Mouse (Mus musculus) intestine, embryonic 16.5 days (tissue): ENCODE data around the gene Tbxa2r. TPM values are rescaled to one million over a fixed set of nuclear protein-coding genes. Genes with fewer than 3 reads are reported as not detected.

Experiments used
- ATAC-seq: fragments of 200-750 bp; cut with Nextera tagmentation; 2 replicates; pipeline ENCODE4 v1.8.0; 2017; ENCODE audit warnings: moderate TSS enrichment, moderate library complexity
- H3K27ac ChIP-seq: fragments of 300-500 bp; sonication (generic); 2 replicates; pipeline ENCODE4 v1.5.1; 2014; ENCODE audit warnings: mild to moderate bottlenecking, low read length
- H3K27me3 ChIP-seq: fragments of 300-500 bp; sonication (generic); replicated peaks from 2 replicates; pipeline ENCODE4 v1.6.1; 2014; ENCODE audit warnings: low read length, control low read depth, mixed read lengths; ENCODE audit not compliant: control insufficient read depth, insufficient read depth
- H3K36me3 ChIP-seq: fragments of 300-500 bp; sonication (generic); 2 replicates; pipeline ENCODE4 v1.6.1; 2014; ENCODE audit warnings: low read length, control low read depth; ENCODE audit not compliant: control insufficient read depth, insufficient read depth
- H3K4me1 ChIP-seq: fragments of 300-500 bp; sonication (generic); 2 replicates; pipeline ENCODE4 v1.6.1; 2014; ENCODE audit warnings: low read length, control low read depth, mixed read lengths; ENCODE audit not compliant: control insufficient read depth, insufficient read depth
- H3K4me2 ChIP-seq: fragments of 300-500 bp; sonication (generic); 2 replicates; pipeline ENCODE4 v1.6.1; 2014; ENCODE audit warnings: low read depth, low read length, control low read depth
- H3K4me3 ChIP-seq: fragments of 300-500 bp; sonication (generic); 2 replicates; pipeline ENCODE4 v1.5.1; 2014; ENCODE audit warnings: mild to moderate bottlenecking, low read length
- H3K9ac ChIP-seq: fragments of 300-500 bp; sonication (generic); 2 replicates; pipeline ENCODE4 v1.6.1; 2014; ENCODE audit warnings: low read depth, low read length
- H3K9me3 ChIP-seq: fragments of 300-500 bp; sonication (generic); 2 replicates; pipeline ENCODE4 v1.6.1; 2016; ENCODE audit warnings: low read length, control low read depth; ENCODE audit not compliant: control insufficient read depth
- WGBS: fragments of 180-500 bp; shearing (Covaris S2); extraction: QIAGEN DNeasy Blood & Tissue Kit; methylation state at CpG from one replicate; pipeline ENCODE4 v1.1.7; 2014; 5-methylcytosine and 5-hydroxymethylcytosine counted together
- polyA plus RNA-seq: library from polyadenylated mRNA; unstranded; fragments of >200 nt; fragmentation: Nextera tagmentation; extraction: Ambion mirVana; gene quantifications from 2 replicates; pipeline ENCODE4 v1.2.1, GENCODE M21; 2015

The Tbxa2r gene
- polyA plus RNA-seq, 1 experiment from 2014 or later: 21.2 TPM

DNA sequence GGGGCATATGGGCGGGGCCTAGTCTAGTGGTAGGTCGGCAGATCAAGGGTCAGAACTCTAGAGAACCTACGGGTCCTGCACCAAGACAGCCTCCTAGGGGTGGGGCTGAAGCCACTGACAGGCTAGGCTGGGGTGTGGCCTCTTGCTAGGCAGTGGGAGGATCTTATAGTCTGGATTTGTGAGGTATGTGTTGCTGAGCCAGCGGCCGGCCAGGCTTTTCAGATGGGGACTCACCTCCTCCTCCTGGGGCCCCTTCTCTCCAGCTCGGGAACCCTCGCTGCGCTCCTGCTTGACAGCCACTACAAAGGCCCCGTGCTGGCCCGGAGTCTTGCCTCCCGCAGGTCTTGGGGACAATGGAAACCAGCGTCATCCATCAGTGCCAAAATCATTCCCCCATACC, 20.6 kb downstream of the Tbxa2r start:
- Histone ChIP-seq H3K27ac (peak overlapping the region; percentile 87), H3K27me3 (peaks cover 2% of the 10 kb centered on the region; the same call in 1 of the 2 replicates), H3K4me2 (peak overlapping the region; percentile 88), H3K36me3 (no peaks in the 10 kb centered on the region), H3K4me3 (peak overlapping the region; percentile 86), H3K4me1 (peaks cover 33% of the 10 kb centered on the region), H3K9ac (peak overlapping the region; percentile 88), H3K9me3 (no peaks in the 10 kb centered on the region)
- peak; percentile 38 for ATAC-seq
- WGBS: 6% methylated on average over 12 of the region's 12 CpGs

DNA sequence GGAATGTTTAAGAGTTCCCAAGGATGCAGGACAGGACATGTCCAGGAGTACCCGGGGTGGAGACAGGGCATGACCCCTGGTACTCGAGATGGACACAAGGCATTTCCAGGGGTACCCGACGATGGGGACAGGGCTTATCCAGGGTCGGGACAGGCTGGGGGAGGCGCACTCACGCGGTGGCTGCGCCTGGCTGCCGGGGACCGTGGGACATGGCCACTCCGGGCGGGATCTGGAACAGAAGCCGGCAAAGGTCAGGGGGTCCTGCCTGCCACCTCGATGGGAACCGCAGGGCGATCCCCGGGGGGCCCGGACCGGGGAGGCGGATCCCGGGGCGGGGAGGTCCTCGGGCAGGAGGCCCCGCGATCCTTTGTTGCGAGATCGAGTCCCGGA, 21.4 kb downstream of the Tbxa2r start:
- ATAC-seq: peak; percentile 16; the same call in 1 of the 2 replicates
- under 1% methylated on average over 29 of the region's 29 CpGs for WGBS
- peak overlapping the region; percentile 88 for H3K4me2 ChIP-seq

DNA sequence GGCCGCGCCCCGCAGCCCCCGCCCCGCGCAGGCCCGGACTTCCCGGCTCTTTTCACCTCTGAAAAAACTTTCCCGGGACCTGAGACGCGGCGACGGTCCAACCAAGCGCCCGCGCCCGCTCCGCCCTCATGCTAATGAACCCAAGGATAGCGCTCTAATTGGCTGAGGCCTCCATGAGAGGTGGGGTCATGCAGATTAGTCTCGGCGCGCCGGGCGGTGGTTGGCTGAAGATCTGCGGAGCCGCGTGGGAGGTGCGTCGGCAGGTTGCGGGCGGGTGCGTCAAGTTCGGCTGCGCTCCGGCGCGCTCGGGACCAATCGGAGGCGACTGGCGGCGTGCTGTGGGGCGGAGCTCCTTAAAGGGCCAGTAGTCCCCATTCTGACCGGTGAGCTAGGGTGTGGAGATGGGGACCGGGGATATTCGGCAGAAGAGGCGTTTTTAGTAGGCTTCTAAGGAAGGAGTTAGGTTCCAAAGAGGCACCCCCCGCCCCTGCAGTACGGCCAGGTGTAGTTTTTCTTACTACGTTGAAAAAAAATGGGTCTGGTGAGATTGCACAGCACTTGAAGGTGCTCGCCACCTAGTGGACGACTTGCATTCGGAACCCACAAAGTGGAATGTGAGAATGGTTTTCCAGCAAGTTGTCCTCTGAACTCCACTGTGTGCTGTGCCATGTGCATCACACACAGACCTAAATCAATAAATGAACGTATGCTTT, 22.0 kb downstream of the Tbxa2r start, which contains the start of gene Hmg20b:
Gene Hmg20b (minus strand): TSS at position 130 of the 713 bp plus-strand sequence.
- H3K27ac ChIP-seq: peak within 1 kb of the TSS; percentile 87
- peak within 1 kb of the TSS; percentile 88 for H3K4me2 ChIP-seq
- peaks cover 41% of the 10 kb centered on the region for H3K4me1 ChIP-seq
- H3K27me3 ChIP-seq: no peaks in the 10 kb centered on the region
- H3K9ac ChIP-seq: peak within 1 kb of the TSS; percentile 88
- H3K9me3 ChIP-seq: no peaks in the 10 kb centered on the region
- H3K4me3 ChIP-seq: peak within 1 kb of the TSS; percentile 86
- WGBS: under 1% methylated on average over 54 of the region's 54 CpGs
- H3K36me3 ChIP-seq: no peaks in the 10 kb centered on the region
- peak; percentile 92 for ATAC-seq

More for the DNA sequence above, 21.4 kb downstream of the Tbxa2r start:
- Histone ChIP-seq H3K9me3 (no peaks in the 10 kb centered on the region), H3K27ac (peak overlapping the region; percentile 87), H3K27me3 (0 out of 2 replicates have a peak, but pooled peaks cover 2% of the 10 kb centered on the region), H3K4me3 (peak overlapping the region; percentile 86), H3K36me3 (no peaks in the 10 kb centered on the region), H3K4me1 (peaks cover 41% of the 10 kb centered on the region), H3K9ac (peak overlapping the region; percentile 88)

DNA sequence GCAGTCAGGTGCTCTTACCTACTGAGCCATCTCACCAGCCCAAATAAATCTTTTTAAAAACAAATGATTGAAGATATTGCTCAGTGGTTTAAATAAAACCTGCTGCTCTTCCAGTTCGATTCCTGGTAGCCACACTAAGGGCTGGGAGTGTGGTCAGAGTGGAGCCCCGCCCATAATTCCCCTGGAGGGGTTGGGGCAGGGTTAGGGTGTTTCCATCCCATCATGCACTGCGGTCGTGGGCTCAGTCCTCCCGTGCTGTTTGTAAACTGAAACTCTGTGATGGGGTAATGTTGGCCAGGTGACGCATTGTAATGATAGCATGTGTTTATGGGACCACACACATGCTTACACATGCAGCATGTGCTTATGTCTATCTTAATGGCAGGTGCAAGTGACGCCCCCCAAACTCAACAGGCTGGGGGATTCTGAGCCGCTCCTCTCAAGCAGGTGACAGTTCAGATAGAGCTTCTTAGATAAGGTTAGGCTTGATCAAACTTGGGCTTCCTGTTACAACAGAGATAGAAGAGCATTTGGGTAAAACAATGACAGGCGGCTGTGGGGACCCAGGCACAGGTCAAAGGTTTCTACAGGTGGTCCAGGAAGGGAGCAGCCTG, 23.3 kb downstream of the Tbxa2r start:
- Histone ChIP-seq H3K9me3 (no peaks in the 10 kb centered on the region), H3K9ac (peak overlapping the region; percentile 29; the same call in 1 of the 2 replicates), H3K27ac (peak overlapping the region; percentile 72), H3K4me1 (peaks cover 40% of the 10 kb centered on the region), H3K36me3 (no peaks in the 10 kb centered on the region), H3K4me2 (0 out of 2 replicates have a peak overlapping the region, but pooled peaks have one; percentile 4), H3K4me3 (no peak overlapping the region), H3K27me3 (no peaks in the 10 kb centered on the region)
- WGBS: 19% methylated on average over 9 of the region's 9 CpGs
- no peak for ATAC-seq

DNA sequence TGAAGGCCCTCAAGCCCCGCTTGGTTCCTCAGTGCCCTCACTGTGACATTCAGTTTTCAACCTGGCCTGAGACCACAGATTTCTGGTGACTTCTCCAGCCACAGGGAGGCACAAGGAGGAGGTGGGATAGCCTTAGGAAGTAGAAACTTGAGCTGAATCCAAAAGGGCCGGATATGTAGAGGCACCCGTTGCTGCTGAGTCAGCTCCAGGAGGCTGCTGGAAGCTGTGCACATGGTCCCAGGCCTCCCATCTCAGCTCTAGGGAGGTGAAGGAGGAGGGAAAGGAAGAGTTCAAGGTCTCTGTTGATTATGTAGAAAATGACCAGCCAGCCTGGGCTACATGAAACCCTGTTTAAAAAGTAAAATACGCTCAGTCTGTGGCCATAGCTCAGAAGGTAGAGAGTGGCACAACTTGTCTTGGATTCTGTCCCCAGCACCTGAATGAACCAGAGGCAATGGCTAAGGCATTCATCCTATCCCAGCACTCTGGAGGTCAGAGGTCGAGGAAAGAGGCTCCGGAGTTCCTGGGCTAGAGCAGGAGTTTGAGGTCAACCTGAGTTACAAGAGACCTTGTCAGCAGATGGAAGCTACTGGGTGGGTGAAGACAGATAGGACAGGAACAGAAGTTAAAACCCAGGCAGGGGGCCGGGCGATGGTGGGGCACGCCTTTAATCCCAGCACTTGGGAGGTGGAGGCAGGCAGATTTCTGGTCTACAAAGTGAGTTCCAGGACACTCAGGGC, 26.4 kb downstream of the Tbxa2r start:
- ATAC-seq: no peak
- Histone ChIP-seq H3K4me1 (peaks cover 33% of the 10 kb centered on the region), H3K9me3 (no peaks in the 10 kb centered on the region), H3K4me3 (no peak overlapping the region), H3K4me2 (no peak overlapping the region), H3K27me3 (no peaks in the 10 kb centered on the region), H3K9ac (0 out of 2 replicates have a peak overlapping the region, but pooled peaks have one; percentile 17), H3K27ac (no peak overlapping the region), H3K36me3 (no peaks in the 10 kb centered on the region)
- 69% methylated on average over 9 of the region's 9 CpGs for WGBS

DNA sequence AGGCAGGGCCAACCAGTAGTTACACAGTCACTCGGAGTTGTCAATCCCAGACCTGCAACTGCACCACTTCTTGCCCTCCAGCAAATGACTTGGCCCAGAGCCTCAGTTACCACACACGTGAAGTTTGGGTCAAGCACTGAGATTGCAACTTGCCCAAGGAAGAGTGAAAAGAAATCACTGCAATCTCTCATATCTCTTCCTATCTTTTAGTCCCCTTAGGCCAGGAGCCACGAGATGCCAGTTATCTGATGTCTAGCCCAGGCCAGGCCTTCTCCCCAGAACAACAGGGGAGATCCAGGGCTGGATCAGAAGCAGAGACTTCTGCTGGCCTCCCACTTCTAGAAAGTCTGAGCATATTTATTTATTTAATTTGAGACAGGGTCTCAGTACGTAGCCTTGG, 27.0 kb downstream of the Tbxa2r start:
- H3K27me3 ChIP-seq: no peaks in the 10 kb centered on the region
- H3K27ac ChIP-seq: no peak overlapping the region
- no peak overlapping the region for H3K4me3 ChIP-seq
- WGBS: 80% methylated on average over 4 of the region's 4 CpGs
- peaks cover 37% of the 10 kb centered on the region for H3K4me1 ChIP-seq
- no peak for ATAC-seq
- 0 out of 2 replicates have a peak, but pooled peaks cover 2% of the 10 kb centered on the region for H3K36me3 ChIP-seq
- H3K9ac ChIP-seq: no peak overlapping the region
- no peak overlapping the region for H3K4me2 ChIP-seq
- no peaks in the 10 kb centered on the region for H3K9me3 ChIP-seq

DNA sequence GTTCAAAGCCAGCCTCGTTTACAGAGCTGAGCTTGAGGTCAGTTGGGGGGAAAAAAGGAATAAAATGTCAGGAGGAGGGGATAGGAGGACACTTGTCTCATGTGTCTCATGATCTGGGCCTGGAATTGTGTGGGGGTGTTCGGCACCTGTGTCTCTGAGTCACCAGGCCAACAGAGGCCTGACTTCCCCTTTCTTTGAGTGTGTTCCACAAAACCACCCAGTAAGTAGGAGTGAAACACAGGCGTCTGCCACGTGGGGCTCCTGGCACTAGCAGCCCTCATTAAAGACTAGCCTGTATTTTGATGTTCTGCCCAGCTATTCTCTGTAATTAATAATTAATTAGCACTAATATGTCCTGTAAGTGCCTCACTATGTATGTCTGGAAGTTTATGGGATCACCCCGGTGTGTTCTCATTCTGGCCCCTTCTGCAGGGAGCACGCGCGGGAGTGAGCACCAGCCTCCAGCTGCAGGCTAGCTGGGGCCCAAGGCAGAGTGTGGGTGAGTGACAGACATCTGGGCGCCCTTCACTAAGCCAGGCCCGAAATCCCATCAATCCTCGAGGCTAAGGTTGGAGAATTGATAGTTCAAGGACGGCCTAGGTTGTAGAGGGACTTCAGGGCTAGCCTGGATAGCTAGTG, 27.9 kb downstream of the Tbxa2r start:
- 0 out of 2 replicates have a peak overlapping the region, but pooled peaks have one; percentile 23 for H3K9ac ChIP-seq
- no peak for ATAC-seq
- H3K4me2 ChIP-seq: peak overlapping the region; percentile 44
- 49% methylated on average over 12 of the region's 12 CpGs for WGBS
- peaks cover 7% of the 10 kb centered on the region; the same call in 1 of the 2 replicates for H3K36me3 ChIP-seq
- H3K4me3 ChIP-seq: peak overlapping the region; percentile 83; the same call in 1 of the 2 replicates
- H3K9me3 ChIP-seq: no peaks in the 10 kb centered on the region
- H3K27me3 ChIP-seq: no peaks in the 10 kb centered on the region
- H3K4me1 ChIP-seq: peaks cover 47% of the 10 kb centered on the region
- H3K27ac ChIP-seq: no peak overlapping the region

DNA sequence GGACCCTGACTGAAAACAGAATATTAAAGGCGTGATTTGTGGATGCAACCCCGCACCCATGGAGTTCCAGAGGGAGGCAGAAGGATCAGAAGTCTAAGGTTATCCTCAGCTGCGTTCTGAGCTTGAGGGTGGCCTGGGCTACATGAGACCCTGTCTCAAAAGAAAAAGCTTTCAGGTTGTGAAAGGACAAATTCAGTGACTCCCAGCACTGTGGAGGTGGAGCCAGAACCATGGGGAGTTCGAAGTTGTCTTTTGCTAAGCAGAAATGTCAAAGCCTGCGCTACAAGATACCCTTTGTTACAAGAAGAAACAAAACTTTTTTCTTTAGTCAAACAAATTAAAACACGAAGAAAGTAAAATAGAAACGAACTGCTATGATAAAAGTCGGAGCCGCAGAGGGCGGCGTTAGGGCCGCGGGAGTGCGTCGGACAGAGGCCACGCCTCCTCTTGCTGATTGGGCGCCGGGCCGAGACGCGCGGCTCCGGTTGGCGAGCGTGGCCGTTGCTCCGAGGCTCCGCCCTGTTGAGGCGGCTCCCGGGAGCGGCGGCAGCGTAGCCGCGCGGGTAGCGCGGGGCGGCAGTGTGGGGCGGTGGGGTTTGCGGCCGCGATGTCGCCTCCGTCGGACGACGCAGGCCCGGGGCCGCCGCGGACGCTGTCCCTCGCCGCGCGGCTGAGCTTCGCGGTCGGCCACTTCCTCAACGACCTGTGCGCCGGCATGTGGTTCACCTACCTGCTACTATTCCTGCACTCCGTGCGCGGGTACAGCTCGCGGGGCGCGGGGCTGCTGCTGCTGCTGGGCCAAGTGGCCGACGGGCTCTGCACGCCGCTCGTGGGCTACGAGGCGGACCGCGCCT, 28.7 kb downstream of the Tbxa2r start, which contains the start of gene Mfsd12:
Gene Mfsd12 (plus strand): TSS at position 501 of the 854 bp plus-strand sequence.
- Histone ChIP-seq H3K36me3 (peaks cover 7% of the 10 kb centered on the region; the same call in 1 of the 2 replicates), H3K27me3 (no peaks in the 10 kb centered on the region), H3K4me3 (peak within 1 kb of the TSS; percentile 83), H3K9ac (peak within 1 kb of the TSS; percentile 94), H3K27ac (peak within 1 kb of the TSS; percentile 83), H3K4me1 (peaks cover 47% of the 10 kb centered on the region), H3K9me3 (no peaks in the 10 kb centered on the region), H3K4me2 (peak within 1 kb of the TSS; percentile 96)
- WGBS: 2% methylated on average over 73 of the region's 79 CpGs
- ATAC-seq: peak; percentile 80
